Mouse (Mus musculus) lung, adult 18-20 months (tissue): ENCODE measurements at regions not wholly inside any gene's neighbourhood (a gene's known extent, or its start where the extent isn't known, plus 50 kb on each side); places are given as distances from the start of the nearest gene placed in this dataset.
A peak's percentile ranks its signal among the peaks of the same experiment; 100 is the strongest.

ENCODE experiments used
- DNase-seq, 2 experiments: peaks; one replicate each; pipeline ENCODE4 v3.0.0; 2022; ENCODE audit warnings: mixed read lengths in 2 of 2

DNA sequence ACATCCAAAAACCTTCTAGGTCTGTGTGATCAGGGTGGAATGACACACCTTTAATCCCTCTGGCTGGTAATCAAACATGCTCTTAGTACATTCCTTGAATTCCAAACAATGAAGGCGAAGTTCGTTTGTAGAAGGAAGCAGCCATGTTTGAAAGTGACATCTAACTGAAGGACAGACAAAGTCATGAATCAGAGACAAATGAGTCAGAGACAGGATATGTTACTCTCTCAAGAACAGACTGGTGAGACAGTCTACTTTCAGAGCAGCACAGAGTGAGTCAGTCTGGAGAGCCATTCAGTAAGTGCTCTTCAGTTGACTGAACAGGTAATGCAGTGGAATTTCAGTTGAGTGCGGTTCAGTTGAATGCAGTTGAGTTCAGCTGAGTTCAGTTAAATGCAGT is 150.4 kb downstream of the Cpe start:
- no peak for DNase-seq

DNA sequence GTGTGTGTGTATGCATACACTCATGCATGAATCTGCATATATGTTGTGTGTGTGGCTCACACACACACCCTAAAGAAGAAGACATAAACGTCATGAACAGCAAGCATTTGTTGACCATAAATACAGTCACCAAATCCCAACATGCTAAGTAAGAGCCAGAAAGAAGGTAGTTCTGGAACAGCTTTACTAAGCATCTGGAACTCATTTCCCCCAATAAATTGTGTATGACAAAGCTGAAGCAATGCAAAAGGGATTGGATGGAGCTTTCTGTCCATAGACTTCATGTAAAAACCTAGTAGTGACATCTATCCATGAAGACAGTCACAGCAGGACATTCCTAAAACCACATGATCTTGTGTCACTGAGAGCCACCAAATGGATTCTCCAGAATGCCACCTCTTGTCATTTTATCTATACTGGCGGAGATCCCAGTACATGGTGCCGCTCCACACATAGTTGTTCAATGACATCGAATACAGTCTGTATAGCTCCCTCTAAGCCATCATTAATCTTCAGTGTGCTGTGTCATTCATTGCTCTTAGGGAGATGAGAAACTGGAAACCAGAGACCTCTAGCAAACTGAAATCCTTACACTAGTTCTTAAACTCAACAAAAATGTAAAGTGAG is 152.9 kb downstream of the Cpe start:
- DNase-seq, result no peak

DNA sequence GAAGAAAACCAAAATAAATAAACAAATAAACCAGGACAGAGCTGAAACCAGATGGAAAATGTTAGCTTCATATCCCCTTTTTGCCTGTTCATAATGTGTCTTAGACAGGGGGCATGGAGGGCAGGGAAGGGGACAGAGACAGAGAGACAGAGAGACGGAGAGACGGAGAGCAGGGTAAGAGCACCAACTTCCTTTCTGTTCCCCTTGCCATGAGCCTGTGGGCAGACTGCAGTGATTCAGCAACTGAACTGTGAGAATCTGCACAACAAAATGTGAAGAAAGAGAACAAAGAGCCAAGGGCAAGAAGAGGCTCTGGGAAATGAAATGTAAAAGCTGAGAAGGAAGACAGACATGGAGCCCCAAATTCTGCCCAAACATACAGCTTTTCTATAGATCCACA is 161.1 kb downstream of the Cpe start:
- DNase-seq, result no peak

DNA sequence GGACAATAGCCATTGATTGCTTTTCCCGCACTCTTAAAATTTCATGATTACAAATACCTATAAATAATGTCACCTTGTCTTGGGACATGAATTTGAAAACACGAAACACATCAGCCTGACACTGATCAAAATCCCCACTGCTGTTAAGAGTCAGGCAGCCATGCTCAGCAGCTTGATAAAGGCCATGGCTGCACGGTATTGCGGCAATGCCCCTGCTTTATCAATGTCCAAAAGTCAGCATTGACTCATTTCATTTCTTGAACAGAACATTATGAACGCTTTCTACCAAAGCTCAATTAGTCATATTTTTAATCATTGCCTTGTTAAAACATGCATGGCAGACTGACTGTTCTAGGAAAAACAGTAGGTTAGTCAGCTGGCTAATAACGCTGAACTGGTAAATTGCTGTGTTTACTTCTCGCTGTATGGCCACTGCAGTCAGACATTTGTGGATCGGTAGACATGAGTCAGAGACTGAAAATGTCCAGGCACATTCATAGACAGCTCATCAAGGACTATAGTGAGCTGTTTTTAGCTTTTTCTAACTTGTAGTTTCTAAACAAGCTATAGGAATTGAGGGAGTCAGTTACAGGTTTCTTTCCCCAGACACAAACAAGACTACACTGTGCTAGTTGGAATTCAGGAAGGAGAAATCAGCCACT is 170.3 kb downstream of the Cpe start:
- no peak for DNase-seq

DNA sequence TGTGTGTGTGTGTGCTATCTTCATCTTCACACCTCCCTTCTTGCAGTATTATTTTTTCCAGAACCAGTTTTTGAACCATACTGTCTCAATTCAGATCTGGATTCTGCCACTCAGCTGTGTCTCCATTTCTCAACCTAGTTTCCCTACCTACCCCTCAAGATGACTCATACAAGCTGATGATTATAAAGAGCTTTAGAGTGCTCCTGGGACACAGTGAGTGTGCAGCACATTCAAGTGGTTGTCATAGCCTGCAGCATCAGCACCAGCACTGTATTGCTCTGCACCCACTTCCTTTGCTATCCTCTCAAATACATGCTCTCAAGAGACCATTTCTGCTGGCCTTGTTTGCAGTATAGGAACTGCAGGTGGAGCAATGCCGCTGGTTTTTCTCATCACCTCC is 173.2 kb downstream of the Cpe start:
- no peak for DNase-seq

DNA sequence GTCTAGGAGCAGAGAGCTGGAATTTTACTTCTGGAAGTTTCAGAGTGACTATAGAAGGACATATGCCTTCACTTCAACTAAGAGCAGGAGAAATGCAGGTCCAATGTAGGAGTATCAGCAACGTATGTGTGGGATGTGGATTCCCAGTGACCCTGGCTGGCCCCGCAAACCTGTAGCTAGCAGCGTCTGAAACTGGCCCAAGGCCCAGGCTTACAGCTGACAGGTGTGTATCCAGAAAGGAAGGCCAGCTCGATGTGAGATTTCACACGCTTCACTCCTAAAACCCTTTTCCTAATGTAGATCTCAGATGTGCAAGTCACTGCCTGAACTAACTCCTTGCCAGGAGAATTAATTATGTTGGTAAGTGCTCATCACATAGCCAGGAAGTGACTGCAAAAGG is 176.9 kb downstream of the Cpe start:
- DNase-seq, result no peak

DNA sequence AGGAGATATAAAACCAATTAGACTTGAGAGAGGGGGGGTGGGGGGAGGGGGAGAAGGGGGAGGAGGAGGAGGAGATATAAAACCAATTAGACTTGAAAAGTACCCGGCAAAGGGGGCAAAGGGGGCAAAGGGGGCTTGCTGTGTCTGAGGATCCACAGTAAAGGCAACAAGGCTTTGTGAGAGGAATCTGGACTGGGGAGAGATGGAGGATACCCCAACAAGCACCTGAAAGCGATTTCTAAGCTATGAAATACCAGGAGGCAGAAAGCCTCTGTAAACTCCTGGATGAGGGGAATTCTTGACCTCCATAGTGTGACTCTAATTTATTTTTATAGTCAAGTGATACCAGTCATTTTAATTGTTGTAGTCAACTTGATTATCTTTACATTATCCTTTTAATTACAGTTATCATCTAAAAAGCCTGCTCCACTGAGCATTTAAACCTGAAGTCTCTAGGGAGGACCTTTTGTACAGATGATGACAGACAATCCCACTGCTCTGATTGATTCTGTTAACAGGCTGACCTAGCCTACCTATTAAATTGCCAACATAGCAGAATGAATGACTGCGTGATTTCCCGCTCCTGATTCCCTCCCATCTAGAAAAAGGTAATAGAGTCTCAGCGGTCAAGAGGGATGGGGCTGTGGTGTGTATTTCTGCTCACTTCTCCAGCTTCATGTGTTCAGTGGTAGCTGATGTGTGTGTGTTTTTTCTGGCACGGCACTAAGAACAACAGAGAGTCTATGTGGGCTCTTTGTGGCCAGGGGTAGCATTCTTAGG is 195.4 kb downstream of the Cpe start:
- DNase-seq, result no peak

DNA sequence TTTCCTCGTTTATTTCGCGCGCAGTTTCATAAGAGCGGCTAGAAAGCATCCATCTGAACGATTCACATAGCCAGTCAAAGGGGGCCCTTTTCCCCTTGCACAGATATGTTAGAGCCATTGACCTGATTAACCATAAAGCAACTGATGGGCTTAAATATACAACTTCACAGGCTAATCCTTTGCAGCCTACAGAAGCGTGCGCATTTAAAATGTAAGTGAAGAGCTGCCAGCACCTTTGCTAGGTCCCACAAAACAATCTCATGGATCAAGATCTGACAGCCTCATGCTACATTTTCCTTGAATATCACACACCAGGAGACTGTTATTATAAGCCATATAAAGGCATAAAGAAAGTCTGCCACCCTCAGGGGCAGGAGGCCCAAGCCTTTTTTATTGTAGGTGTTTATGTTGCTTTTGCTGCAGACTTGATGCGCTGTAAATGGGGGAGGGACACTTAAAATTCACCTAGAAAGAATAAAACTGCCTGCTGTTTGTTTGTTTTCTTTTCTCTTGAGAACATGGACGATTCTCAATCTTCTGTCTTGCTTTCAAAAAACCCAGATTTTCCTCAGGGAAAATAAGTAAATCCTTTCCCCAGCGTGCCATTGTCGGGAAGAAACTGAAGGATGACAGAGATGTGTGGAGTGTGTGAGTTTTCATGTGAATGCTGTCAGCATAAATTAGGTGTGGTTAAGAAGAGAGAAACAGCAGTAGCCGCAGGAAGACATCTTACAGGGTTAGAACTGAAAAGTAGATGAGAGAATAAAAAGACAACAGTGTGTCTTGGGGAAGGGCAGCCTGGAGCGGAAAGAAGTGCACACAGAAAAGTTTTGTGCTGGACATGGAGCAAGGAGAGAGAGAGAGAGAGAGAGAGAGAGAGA is 196.3 kb downstream of the Cpe start:
- DNase-seq, result no peak

DNA sequence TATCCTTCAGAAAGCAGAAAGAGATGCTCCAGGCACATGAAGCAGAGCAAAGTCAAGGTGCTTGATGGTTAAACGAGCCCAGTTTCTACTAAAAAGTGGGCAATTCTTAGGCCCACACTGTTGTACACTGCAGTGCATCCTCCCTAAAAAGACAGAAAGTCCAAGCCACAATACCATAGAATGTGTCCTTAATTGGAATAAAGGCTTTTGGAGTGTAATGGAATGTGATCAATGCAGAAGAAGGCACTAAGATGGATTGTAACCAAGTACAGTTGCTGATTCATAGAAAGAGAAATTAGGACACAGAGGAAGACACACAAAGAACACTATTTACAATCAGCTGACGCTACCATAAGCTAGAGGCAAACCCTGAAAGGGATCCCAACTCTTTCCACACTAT is 201.3 kb downstream of the Cpe start:
- no peak for DNase-seq

DNA sequence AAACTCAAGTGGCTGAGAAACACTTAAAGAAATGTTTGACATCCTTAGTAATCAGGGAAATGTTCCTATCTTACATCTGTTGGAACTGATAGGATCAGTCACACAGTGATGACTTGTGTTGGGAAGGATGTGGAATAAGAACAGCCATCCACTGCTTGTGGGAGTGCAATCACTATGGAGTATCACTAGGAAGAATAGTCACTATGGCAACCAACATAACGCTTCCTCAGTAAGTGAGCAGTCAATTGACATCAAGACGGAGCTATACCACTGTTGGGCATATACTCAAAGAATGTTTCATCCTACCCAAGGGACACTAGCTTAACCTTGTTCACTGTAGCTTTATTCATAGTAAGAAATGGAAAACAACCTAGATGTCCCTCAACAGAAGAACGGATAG is 204.8 kb downstream of the Cpe start:
- no peak for DNase-seq

DNA sequence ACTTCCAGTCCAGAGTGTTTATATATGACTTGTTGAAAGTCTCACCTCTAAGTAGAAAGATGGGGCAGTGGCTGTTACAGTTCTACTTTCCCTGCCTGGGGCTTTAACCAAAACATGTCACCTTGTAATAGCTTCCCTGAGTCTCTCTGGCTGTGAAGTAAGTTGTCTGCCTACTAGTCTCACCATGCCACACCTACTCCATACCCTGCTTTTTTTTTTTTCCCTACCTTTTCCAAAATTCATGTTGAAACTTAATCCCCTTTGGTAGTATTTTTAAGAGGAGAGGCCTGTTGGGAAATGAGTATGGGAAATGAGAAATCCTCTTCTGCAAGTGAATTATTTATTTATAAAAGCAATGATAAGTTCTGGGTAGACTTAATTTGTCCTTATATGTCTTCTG is 219.6 kb downstream of the Cpe start:
- no peak for DNase-seq

DNA sequence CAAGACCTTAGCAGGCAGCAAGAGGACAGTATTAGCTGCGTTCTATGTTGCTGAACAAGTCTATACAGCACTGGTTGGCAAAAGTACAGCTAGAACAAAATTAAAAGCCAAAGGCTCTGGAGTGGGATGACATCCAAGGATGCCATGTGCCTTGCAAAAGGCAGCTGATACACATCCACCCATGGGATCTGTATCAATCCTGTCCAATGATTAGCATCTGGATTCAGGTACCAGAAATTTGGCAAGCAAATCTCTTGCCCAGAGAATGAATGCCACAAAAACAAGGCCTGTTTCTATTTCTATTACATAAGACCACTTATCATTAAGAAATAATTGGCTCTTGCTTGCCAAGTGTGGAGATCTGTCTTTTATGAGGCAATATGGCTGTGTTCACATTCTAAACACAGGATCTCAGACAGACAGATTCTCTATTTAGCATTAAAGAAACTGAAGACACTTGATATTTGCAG is 220.0 kb downstream of the Cpe start:
- no peak for DNase-seq

DNA sequence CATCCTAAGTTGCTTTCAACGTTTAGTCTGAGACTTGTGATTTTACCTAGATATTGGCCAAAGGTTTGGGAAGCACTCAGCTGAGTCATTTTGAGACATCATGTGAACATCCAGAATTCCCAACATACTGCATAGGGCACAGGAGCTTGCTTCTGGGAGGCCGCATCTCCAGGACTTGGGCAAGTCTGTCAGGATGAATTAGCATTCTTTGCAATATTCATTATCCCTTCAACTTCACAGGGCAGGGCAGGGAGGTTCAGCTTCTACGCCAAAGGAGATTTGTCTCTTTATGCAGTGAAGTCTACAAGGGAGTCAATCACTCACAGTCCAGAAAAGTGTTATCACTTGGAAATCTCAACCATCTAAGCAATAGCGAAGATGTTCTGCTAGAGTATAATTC is 231.7 kb downstream of the Cpe start:
- no peak for DNase-seq

DNA sequence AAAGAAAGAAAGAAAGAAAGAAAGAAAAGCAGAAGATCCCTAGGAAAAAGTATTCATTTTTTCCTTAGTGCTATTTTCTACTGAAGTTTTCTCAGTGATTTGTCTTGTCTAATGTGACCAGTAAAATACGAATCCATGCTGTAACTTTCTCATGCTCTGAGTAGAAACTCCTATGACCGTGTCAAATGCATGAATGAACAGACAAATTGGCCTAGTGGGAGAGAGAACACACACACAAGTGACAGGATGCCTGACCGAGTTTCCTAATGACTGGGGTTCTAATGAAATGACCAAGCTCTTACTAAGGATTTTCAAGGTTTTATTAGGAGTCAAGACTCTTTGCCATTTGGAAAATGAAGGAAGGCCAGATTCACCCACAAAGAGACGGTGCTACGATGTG is 235.9 kb downstream of the Cpe start:
- DNase-seq, result no peak

DNA sequence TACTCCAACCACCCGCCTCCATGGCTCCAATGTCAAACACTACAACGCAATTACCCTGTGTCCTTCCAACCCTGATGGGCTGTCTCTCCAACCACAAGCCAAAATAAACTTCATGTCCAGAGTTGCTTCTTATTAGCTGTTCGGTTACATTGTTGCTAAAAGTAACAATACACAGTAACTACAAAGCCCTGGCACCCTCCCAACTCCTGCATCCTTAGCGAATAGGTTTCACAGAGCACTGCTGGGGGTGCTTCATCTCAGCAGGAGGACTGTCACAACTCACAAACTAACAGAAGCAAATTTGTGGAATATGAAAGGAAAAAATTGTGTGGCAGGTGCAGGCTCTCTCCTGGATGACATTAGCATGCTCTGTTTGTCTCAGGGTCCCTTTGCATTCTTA is 238.1 kb downstream of the Cpe start:
- DNase-seq, result peak in 1 of 2 experiments; percentile 7

DNA sequence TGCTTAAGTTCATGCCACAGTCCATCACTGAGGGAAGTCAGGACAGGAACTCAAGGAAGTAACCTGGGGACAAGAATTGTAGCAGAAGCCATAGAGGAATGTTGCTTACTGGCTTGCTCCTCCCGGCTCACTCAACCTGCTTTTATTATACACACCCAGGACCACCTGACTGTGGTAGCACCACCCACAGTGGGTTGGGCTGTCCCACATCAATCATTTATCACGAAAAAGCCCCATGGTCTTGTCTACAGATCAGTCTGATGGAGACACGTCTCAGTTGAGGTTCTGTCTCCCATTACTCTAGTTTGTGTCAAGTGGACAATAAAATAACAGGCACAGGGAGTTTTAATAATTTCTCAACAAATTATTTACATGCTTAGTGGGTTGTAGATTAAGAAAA is 239.3 kb upstream of the Tll1 start:
- no peak for DNase-seq

DNA sequence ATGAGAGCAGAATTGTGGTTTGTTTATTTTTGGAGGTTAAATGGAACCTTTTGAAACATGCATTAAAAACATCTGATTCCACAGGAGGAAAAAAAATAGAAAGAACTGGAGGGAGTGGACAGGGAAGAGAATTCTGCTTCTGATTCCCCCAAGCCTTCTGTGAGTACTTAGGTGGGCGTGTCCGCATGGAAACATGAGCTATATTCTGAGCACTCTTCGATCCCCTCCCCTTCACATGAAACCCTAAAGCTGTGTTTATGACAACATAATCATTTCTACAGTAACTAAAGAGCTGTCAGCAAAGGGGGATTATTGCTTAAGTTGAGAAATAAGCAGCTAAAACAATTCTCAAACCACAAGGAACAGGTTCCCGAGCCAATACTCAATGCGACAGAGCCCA is 238.4 kb upstream of the Tll1 start:
- DNase-seq, result no peak

DNA sequence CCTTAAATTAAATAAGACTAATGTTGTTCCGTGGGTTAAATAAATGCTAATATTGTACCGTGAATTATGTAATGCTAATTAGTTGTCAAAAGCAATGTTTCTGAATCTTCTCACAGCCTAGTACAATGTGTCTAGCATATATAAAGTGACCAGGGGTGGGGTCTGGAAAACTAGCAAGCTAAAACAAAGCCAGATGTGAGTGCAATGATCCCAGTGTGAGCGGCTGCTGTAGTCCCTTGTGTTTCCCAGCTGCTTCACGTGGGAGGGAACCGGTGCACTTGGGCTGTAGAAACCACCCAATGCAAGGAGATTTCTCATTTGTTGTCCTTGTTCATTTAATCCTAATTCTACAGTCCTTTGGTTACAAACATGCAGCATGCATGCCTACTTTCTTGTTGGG is 232.4 kb upstream of the Tll1 start:
- DNase-seq, result no peak

DNA sequence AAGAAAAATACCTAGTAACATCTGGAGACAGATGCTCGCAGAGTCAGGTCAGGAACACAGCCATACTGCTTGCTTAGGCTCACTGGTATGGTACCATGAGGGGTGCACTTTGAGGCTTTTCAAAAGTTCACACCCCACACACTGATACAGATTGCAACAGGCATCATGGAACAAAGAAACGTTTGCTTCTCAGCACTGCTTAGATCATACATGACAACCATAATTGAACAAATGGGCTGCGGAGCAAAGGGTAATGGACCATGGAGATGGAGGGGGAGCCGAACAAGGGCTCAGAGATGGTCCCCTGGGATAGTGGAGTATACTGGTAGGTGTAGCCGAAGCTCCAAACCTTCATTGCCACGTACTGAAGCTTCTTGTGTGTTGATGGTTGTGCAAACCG is 228.6 kb upstream of the Tll1 start:
- no peak for DNase-seq

DNA sequence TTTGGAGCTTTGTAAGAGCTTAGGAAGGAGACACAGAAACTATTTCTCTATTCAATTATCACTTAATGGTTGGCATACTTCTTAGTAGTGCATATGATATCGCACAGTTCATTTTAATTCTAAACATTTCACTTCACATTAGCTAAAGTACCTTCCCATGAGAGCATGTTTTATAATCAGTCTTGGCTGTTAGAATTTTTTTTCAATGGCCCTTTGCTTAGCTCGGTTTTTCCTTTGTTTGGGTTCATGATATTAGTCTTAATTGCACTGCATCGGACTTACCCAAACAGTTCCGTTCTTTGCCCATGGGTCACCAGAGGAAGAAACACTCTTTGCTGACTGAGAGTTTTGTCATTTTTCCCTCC is 216.8 kb upstream of the Tll1 start:
- DNase-seq, result no peak

DNA sequence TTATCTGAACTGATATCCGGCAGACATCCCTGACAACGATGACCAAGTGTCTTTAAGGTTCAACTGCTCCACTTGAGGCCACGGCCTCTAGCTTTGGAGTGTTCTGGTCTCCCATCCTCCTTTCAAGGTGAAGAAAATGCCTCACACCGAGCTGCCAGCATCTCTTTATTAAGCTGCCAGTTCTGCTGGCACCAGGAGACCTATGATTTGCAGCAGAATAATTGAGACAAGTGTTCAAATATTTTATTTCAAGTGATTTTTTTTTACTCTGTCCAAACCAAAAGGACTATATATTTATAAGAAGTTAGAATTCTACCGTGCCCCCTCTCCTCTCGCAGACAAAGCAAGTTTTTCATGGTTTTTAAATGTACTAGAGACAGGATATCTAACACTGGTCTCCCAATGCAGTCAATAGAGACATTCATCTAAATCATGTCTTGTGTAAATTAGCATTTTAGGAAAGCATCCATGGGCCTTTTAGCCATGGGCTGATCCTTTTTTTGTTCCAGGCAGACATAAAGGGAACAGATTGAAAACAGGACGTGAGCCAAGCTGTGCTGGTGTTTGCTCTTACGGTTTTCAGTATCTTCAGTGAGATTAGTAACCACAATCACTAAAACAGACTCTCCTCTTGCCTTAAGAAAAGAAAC is 216.3 kb upstream of the Tll1 start:
- no peak for DNase-seq

DNA sequence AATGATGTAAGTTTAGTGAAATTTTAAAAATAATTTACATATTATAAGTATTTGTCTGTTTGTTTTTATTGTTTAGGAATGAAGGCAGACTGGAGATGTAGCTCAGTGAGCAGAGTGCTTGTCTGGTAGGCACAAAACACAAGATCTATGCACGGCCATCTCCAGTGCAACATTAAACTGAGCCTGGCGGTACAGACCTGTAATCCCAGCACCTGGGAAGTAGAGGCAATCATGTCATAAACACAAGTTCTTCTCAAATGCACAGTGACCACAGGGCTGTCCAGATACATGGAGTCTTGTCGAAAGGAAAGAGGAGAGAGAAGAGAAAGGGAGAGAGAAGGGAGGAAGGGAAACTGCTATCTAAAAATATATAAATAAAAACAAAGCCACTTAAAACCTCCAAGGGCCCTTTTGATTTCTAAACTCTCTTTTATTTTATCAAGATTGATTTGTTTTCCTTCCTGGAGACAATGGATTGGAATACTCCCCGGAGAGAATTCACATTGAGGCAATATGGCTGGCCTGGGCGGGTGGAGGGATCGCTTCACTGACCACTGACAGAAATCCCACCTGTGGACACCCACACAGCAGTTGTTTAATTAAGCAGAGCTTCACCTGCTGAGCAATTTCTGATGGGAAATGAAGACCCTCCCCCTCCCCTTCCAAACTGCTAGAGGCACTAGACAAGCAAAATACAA is 215.6 kb upstream of the Tll1 start:
- no peak for DNase-seq
